Mouse (Mus musculus) embryonic facial prominence, embryonic 15.5 days (tissue): ENCODE results near the gene Tmem176a. TPM values are rescaled to one million over a fixed set of nuclear protein-coding genes. Genes with fewer than 3 reads are reported as not detected.

Experiments used
- ATAC-seq: fragments of 200-750 bp; cut with Nextera tagmentation; 2 replicates; pipeline ENCODE4 v1.8.0; 2017; ENCODE audit warnings: low read depth, moderate TSS enrichment; ENCODE audit not compliant: insufficient number of reproducible peaks, low FRiP score, low TSS enrichment
- H3K27ac ChIP-seq: fragments of 300-500 bp; sonication (generic); replicated peaks from 2 replicates; pipeline ENCODE4 v1.5.1; 2015; ENCODE audit warnings: mild to moderate bottlenecking, inconsistent platforms
- H3K27me3 ChIP-seq: fragments of 300-500 bp; sonication (generic); 2 replicates; pipeline ENCODE4 v1.6.1; 2015; ENCODE audit warnings: inconsistent platforms
- H3K36me3 ChIP-seq: fragments of 300-500 bp; sonication (generic); 2 replicates; pipeline ENCODE4 v1.6.1; 2015; ENCODE audit warnings: mild to moderate bottlenecking, inconsistent platforms
- H3K4me1 ChIP-seq: fragments of 300-500 bp; sonication (generic); 2 replicates; pipeline ENCODE4 v1.6.1; 2015; ENCODE audit warnings: inconsistent platforms
- H3K4me2 ChIP-seq: fragments of 300-500 bp; sonication (generic); replicated peaks from 2 replicates; pipeline ENCODE4 v1.6.1; 2015; ENCODE audit warnings: mild to moderate bottlenecking, inconsistent platforms
- H3K4me3 ChIP-seq: fragments of 300-500 bp; sonication (generic); replicated peaks from 2 replicates; pipeline ENCODE4 v1.5.1; 2015; ENCODE audit warnings: mild to moderate bottlenecking, inconsistent platforms
- H3K9ac ChIP-seq: fragments of 300-500 bp; sonication (generic); 2 replicates; pipeline ENCODE4 v1.6.1; 2015; ENCODE audit warnings: inconsistent platforms
- H3K9me3 ChIP-seq: fragments of 300-500 bp; sonication (generic); replicated peaks from 2 replicates; pipeline ENCODE4 v1.6.1; 2016; ENCODE audit warnings: inconsistent platforms
- WGBS: fragments of 180-500 bp; shearing (Covaris S2); methylation state at CpG from one replicate; pipeline ENCODE4 v1.1.7; 2015; 5-methylcytosine and 5-hydroxymethylcytosine counted together
- polyA plus RNA-seq: library from polyadenylated mRNA; unstranded; fragments of >200 nt; fragmentation: Nextera tagmentation; extraction: Ambion mirVana; gene quantifications from 2 replicates; pipeline ENCODE4 v1.2.1, GENCODE M21; 2015

The Tmem176a gene
- polyA plus RNA-seq, 1 experiment from 2014 or later = 77.8 TPM

- Histone ChIP-seq H3K4me3 (no peak overlapping the region), H3K4me2 (no peak overlapping the region), H3K9ac (no peak overlapping the region), H3K36me3 (peaks cover 18% of the 10 kb centered on the region; the same call in 1 of the 2 replicates), H3K27me3 (no peaks in the 10 kb centered on the region), H3K9me3 (no peaks in the 10 kb centered on the region), H3K27ac (no peak overlapping the region), H3K4me1 (peaks cover 27% of the 10 kb centered on the region)
- WGBS = 72% methylated on average over 4 of the region's 4 CpGs
- no peak for ATAC-seq
Observed at GRCm38 (mm10) chr6:48845086-48845485, 4.4 kb downstream of the Tmem176a start.

DNA sequence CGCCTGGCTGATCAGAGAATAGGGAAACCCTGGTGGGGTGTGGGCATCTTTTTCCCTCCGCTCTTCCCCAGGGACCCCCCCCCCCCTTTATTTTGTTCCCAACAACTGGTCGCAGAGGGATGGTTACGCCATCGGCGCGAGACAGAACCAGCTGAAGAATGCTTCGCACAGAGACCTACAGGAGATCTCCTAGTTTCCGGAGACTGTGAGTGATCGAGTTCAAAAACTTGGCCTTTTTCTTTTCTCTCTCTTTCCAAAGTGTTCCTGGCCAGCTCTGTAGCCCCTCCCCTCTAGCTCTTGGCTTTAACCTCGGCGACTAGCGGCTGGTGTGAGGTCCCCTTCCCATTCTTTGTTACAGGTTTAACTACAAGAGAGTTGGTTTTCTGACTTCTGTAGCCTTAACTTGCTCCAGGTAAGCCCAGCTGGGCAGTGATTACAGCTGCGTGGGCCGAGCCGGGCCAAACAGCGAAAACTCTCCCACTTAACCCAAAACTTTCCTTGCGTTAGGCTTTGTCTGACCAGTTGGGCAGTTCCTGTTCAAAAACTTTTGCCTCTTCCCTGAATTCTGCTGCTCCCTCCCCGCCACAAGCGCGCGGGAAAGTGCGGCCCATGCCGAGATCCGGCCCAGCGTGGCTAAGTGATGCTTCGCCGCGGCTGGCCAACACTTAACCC is 11.2 kb downstream of the Tmem176a start:
- Histone ChIP-seq H3K9me3 (no peaks in the 10 kb centered on the region), H3K9ac (peak overlapping the region; percentile 51), H3K4me3 (peak overlapping the region; percentile 43), H3K4me1 (no peaks in the 10 kb centered on the region), H3K27me3 (no peaks in the 10 kb centered on the region), H3K27ac (peak overlapping the region; percentile 89), H3K36me3 (no peaks in the 10 kb centered on the region), H3K4me2 (peak overlapping the region; percentile 63)
- under 1% methylated on average over 28 of the region's 29 CpGs for WGBS
- ATAC-seq = peak; percentile 57; the same call in 1 of the 2 replicates

DNA sequence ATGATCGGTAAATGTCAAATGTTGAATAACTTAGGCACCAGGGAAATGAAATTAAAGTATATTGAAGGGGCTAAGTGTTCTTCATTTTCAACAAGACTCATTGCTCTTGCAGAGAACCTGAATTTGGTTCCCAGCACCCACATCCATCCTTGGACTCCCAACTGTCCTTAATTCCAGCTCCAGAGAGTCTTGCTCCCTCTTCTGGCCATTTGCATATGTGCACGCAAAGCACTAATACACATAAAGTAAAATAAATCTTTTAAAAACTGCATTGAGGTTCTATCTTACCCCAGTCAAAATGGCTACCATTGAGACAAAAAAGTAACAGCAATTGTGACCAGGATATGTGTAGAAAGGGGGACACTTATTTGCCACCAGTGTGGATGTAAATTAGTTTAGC is 13.4 kb downstream of the Tmem176a start:
- H3K27me3 ChIP-seq = no peaks in the 10 kb centered on the region
- ATAC-seq = no peak
- 96% methylated on average over 2 of the region's 2 CpGs for WGBS

GRCm38 (mm10) chr6:48857613-48858302 is 17.0 kb downstream of the Tmem176a start:
- H3K9me3 ChIP-seq = no peaks in the 10 kb centered on the region
- H3K27me3 ChIP-seq = no peaks in the 10 kb centered on the region
- H3K4me1 ChIP-seq = peaks cover 6% of the 10 kb centered on the region; the same call in 1 of the 2 replicates
- no peak overlapping the region for H3K4me2 ChIP-seq
- H3K9ac ChIP-seq = no peak overlapping the region
- no peak overlapping the region for H3K4me3 ChIP-seq
- no peak for ATAC-seq
- 44% methylated on average over 8 of the region's 8 CpGs for WGBS
- H3K36me3 ChIP-seq = no peaks in the 10 kb centered on the region
- H3K27ac ChIP-seq = no peak overlapping the region

More for the DNA sequence above, 13.4 kb downstream of the Tmem176a start:
- no peaks in the 10 kb centered on the region for H3K9me3 ChIP-seq
- H3K4me1 ChIP-seq = peaks cover 6% of the 10 kb centered on the region; the same call in 1 of the 2 replicates
- H3K27ac ChIP-seq = no peak overlapping the region
- no peak overlapping the region for H3K9ac ChIP-seq
- no peaks in the 10 kb centered on the region for H3K36me3 ChIP-seq
- H3K4me2 ChIP-seq = no peak overlapping the region
- H3K4me3 ChIP-seq = no peak overlapping the region

- peak overlapping the region; percentile 29 for H3K4me3 ChIP-seq
- peaks cover 6% of the 10 kb centered on the region; the same call in 1 of the 2 replicates for H3K4me1 ChIP-seq
- 0 out of 2 replicates have a peak, but pooled peaks have one; percentile 43 for ATAC-seq
Observed at GRCm38 (mm10) chr6:48860130-48860815, 19.6 kb downstream of the Tmem176a start.

DNA sequence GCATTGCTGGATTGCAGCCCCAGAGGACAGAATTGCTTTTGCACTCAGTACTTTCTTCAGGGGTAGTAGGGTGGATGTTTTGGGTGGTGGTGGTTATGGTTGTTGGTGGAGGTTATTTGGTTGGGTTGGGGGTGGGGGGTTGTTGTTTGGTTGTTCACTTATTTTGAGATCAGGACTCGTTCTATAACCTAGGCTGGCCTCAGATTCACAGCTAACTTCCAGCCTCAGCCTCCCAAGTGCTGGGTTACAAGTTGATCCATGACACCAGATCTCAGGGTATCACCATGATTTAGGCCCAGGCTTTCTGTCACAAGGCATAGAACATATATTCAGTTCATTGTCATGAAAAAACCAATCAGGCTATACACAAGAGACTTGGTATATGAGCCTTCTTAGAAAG is 20.1 kb downstream of the Tmem176a start:
- Histone ChIP-seq H3K9me3 (no peaks in the 10 kb centered on the region), H3K4me2 (no peak overlapping the region), H3K4me1 (peaks cover 6% of the 10 kb centered on the region; the same call in 1 of the 2 replicates), H3K27ac (no peak overlapping the region), H3K4me3 (no peak overlapping the region), H3K9ac (no peak overlapping the region), H3K36me3 (no peaks in the 10 kb centered on the region), H3K27me3 (no peaks in the 10 kb centered on the region)
- ATAC-seq = no peak
- WGBS = 69% methylated on average over 1 of the region's 1 CpGs

More at GRCm38 (mm10) chr6:48860130-48860815, 19.6 kb downstream of the Tmem176a start:
- no peaks in the 10 kb centered on the region for H3K9me3 ChIP-seq
- H3K9ac ChIP-seq = no peak overlapping the region
- peak overlapping the region; percentile 40 for H3K4me2 ChIP-seq
- WGBS = 12% methylated on average over 23 of the region's 23 CpGs
- H3K27me3 ChIP-seq = no peaks in the 10 kb centered on the region
- no peak overlapping the region for H3K27ac ChIP-seq
- H3K36me3 ChIP-seq = no peaks in the 10 kb centered on the region

DNA sequence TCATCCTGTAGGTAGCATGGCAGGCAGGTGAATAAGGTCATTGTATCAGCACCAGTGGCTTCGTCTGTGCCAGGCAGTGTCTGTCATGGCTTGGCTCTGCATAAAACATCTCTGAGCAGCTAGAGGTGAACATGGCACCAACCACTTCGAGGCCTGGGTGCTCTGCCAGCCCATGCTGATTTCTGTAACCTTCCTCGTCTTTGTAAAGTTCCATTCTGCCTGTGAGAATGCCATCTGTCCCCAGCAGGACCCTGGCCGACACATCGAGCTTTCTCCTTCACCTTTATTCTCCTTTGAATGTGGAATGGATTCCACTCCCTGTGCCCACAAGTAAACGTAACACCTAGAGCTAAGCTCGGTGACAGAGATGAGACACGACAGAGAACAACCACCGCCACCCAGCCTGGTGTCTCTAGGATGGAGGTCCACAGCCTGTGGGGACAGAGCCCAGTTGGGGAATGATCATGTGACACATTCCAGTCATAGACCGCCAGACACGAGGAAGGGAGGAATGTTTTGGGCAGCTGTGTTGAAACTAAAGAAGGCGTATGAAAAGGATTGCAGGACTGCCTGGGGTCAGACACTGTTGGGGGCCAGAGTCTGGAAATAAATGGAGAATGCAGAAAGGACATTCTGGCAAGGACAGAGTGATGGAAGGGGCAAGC is 21.0 kb downstream of the Tmem176a start:
- H3K27ac ChIP-seq = no peak overlapping the region

DNA sequence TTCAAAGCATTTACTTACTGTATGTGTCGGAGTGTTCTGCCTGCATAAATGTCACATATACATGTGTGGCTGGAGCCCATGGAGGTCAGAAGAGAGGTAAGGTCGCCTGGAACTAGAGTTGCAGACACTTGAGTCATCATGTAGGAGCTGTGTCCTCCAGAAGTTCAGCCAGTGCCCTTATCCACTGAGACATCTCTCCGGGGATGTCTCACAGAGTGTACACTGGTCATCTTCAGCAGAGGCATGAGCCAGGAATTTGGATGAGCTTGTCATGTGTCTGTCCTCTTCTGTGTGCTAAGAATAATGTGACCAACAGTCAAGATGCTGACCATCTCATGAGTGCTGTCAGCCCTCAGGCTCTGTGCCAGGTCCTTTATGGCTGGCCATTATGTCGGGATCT is 22.1 kb downstream of the Tmem176a start:
- ATAC-seq = no peak
- no peak overlapping the region for H3K27ac ChIP-seq

More for the DNA sequence above, 21.0 kb downstream of the Tmem176a start:
- no peaks in the 10 kb centered on the region for H3K27me3 ChIP-seq
- H3K4me3 ChIP-seq = no peak overlapping the region
- ATAC-seq = no peak
- H3K9ac ChIP-seq = no peak overlapping the region
- H3K4me1 ChIP-seq = peaks cover 6% of the 10 kb centered on the region; the same call in 1 of the 2 replicates
- H3K4me2 ChIP-seq = no peak overlapping the region
- WGBS = 67% methylated on average over 12 of the region's 12 CpGs
- no peaks in the 10 kb centered on the region for H3K36me3 ChIP-seq
- H3K9me3 ChIP-seq = no peaks in the 10 kb centered on the region

GRCm38 (mm10) chr6:48863488-48863887 is 22.8 kb downstream of the Tmem176a start:
- Histone ChIP-seq H3K9ac (no peak overlapping the region), H3K27me3 (no peaks in the 10 kb centered on the region), H3K36me3 (no peaks in the 10 kb centered on the region), H3K4me2 (no peak overlapping the region), H3K4me1 (no peaks in the 10 kb centered on the region), H3K4me3 (no peak overlapping the region), H3K9me3 (no peaks in the 10 kb centered on the region), H3K27ac (no peak overlapping the region)
- WGBS = 81% methylated on average over 7 of the region's 7 CpGs
- no peak for ATAC-seq

More for the DNA sequence above, 22.1 kb downstream of the Tmem176a start:
- H3K4me1 ChIP-seq = no peaks in the 10 kb centered on the region
- H3K9me3 ChIP-seq = no peaks in the 10 kb centered on the region
- H3K36me3 ChIP-seq = no peaks in the 10 kb centered on the region
- no peak overlapping the region for H3K9ac ChIP-seq
- no peak overlapping the region for H3K4me3 ChIP-seq
- H3K27me3 ChIP-seq = no peaks in the 10 kb centered on the region
- no peak overlapping the region for H3K4me2 ChIP-seq
- 76% methylated on average over 4 of the region's 4 CpGs for WGBS

DNA sequence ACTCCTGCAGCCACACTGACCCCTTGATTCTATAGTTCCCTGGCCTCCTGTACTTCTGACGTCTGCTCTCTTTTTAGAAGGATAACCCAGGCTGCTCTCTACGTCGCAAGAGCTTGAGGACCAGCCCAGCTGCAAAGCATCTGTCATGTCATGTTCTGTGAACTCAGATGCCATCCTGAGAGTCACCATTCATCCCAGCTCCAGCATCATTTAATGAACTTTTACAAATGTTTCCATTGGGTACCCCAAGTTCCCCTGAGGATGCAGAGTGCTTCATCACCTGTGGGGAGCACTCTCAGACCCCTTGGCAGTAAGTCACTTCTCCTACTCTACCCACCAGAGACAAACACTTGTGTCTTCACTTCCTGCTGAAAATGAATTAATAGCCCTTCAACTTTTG is 23.5 kb downstream of the Tmem176a start:
- H3K36me3 ChIP-seq = no peaks in the 10 kb centered on the region
- no peak overlapping the region for H3K9ac ChIP-seq
- no peak overlapping the region for H3K4me2 ChIP-seq
- no peak overlapping the region for H3K27ac ChIP-seq
- no peaks in the 10 kb centered on the region for H3K27me3 ChIP-seq
- ATAC-seq = no peak
- no peaks in the 10 kb centered on the region for H3K9me3 ChIP-seq
- H3K4me1 ChIP-seq = no peaks in the 10 kb centered on the region
- WGBS = 54% methylated on average over 3 of the region's 3 CpGs
- H3K4me3 ChIP-seq = no peak overlapping the region

- no peaks in the 10 kb centered on the region for H3K36me3 ChIP-seq
- WGBS = 69% methylated on average over 3 of the region's 3 CpGs
- no peaks in the 10 kb centered on the region for H3K4me1 ChIP-seq
- no peak overlapping the region for H3K9ac ChIP-seq
- no peak overlapping the region for H3K4me3 ChIP-seq
- H3K27ac ChIP-seq = no peak overlapping the region
- no peaks in the 10 kb centered on the region for H3K9me3 ChIP-seq
- H3K4me2 ChIP-seq = no peak overlapping the region
- no peaks in the 10 kb centered on the region for H3K27me3 ChIP-seq
- no peak for ATAC-seq
Observed at GRCm38 (mm10) chr6:48864723-48865122, 24.0 kb downstream of the Tmem176a start.
